Mouse (Mus musculus) small intestine, adult 2 months (tissue): ENCODE results near the gene Gm20605.

Experiments
- CTCF ChIP-seq: fragments of 200-500 bp; IDR thresholded peaks from 2 replicates; pipeline ENCODE4 v1.5.1; 2012; ENCODE audit warnings: low read depth, mild to moderate bottlenecking, control low read depth, inconsistent platforms, low read length, moderate library complexity, mixed read lengths; ENCODE audit not compliant: insufficient replicate concordance, insufficient read length; ENCODE audit errors: extremely low read depth
- POLR2A ChIP-seq: fragments of 200-500 bp; IDR thresholded peaks from 2 replicates; pipeline ENCODE4 v1.6.1; 2012; ENCODE audit warnings: low read depth, mild to moderate bottlenecking, control low read depth, inconsistent platforms, low read length, moderate library complexity

GRCm38 (mm10) chr5:137645091-137645651, 16.2 kb downstream of the Gm20605 start:
- no peak for TF ChIP-seq CTCF
- TF ChIP-seq POLR2A: no peak
